Mouse (Mus musculus) myocyte (in vitro differentiated cells): ENCODE measurements around the gene Ltbr.

Source experiments
- CEBPB ChIP-seq: IDR thresholded peaks from 2 replicates; pipeline ENCODE4 v1.6.1; 2011; ENCODE audit warnings: mild to moderate bottlenecking, moderate library complexity; ENCODE audit not compliant: poor library complexity, insufficient read depth, severe bottlenecking
- E2F4 ChIP-seq: IDR thresholded peaks from one replicate; pipeline ENCODE4 v1.6.1; 2011; ENCODE audit warnings: mild to moderate bottlenecking, control low read depth, moderate library complexity; ENCODE audit not compliant: insufficient read depth
- MAX ChIP-seq: IDR thresholded peaks from one replicate; pipeline ENCODE4 v1.6.1; 2011; ENCODE audit warnings: low read depth, mild to moderate bottlenecking, control low read depth
- MYOG ChIP-seq, 3 experiments: IDR thresholded peaks; one replicate each; pipeline ENCODE4 v1.6.1; 2011; ENCODE audit warnings: control low read depth in 2 of 3, low read depth in 2 of 3, mild to moderate bottlenecking in 2 of 3; ENCODE audit not compliant: insufficient read length in 2 of 3, control insufficient read depth in 1 of 3, insufficient read depth in 1 of 3
- POLR2A ChIP-seq: IDR thresholded peaks from one replicate; pipeline ENCODE4 v1.6.1; 2011; ENCODE audit warnings: low read depth, mild to moderate bottlenecking, control low read depth, moderate library complexity; ENCODE audit not compliant: insufficient read length
- POLR2AphosphoS2 ChIP-seq: IDR thresholded peaks from one replicate; pipeline ENCODE4 v1.6.1; 2011; ENCODE audit warnings: low read depth, control low read depth; ENCODE audit not compliant: insufficient read length
- REST ChIP-seq: IDR thresholded peaks from one replicate; pipeline ENCODE4 v1.6.1; 2011; ENCODE audit warnings: mild to moderate bottlenecking, control low read depth, moderate library complexity; ENCODE audit not compliant: insufficient read depth, insufficient read length
- SRF ChIP-seq: IDR thresholded peaks from one replicate; pipeline ENCODE4 v1.6.1; 2011; ENCODE audit warnings: low read depth; ENCODE audit not compliant: control insufficient read depth, insufficient read length
- TCF12 ChIP-seq: IDR thresholded peaks from one replicate; pipeline ENCODE4 v1.6.1; 2011; ENCODE audit warnings: mild to moderate bottlenecking, control low read depth; ENCODE audit not compliant: poor library complexity, insufficient read depth, severe bottlenecking
- USF1 ChIP-seq: IDR thresholded peaks from one replicate; pipeline ENCODE4 v1.6.1; 2011; ENCODE audit warnings: low read depth, mild to moderate bottlenecking, control low read depth, moderate library complexity

- TF ChIP-seq E2F4 = no peak
- no peak for TF ChIP-seq USF1
- no peak for TF ChIP-seq MAX
- no peak for TF ChIP-seq POLR2A
- no peak for TF ChIP-seq MYOG (IDR thresholded peaks at IDR 0.05; ENCODE audit: control insufficient read depth in 1 of 3, insufficient read depth in 1 of 3, insufficient read length in 2 of 3, low read depth in 2 of 3)
- TF ChIP-seq TCF12 = no peak
- TF ChIP-seq REST = no peak
- TF ChIP-seq POLR2AphosphoS2 = no peak
- no peak for TF ChIP-seq CEBPB
- TF ChIP-seq SRF = no peak
Measured at GRCm38 (mm10) chr6:125303242-125303641, 10.4 kb downstream of the Ltbr start.
